Mouse (Mus musculus) G1E-ER4 (cell line): ENCODE results near the gene Opcml. TPM values are rescaled to one million over a fixed set of nuclear protein-coding genes. Genes with fewer than 3 reads are reported as not detected.

Experiments
- GATA1 ChIP-seq: IDR thresholded peaks from one replicate; pipeline ENCODE4 v1.8.0; 2012; ENCODE audit warnings: low read length, inconsistent platforms
- polyA plus RNA-seq: library from polyadenylated mRNA; stranded (reverse); fragments of >175 nt; gene quantifications from 2 replicates; pipeline ENCODE4 v1.2.3, GENCODE M21; 2012

The Opcml gene
- not detected in 2 replicates for polyA plus RNA-seq

GRCm38 (mm10) chr9:27790725-27791638 is at the start of gene Opcml:
Opcml (plus strand) TSS chr9:27790775.
- TF ChIP-seq GATA1 = no peak

GRCm38 (mm10) chr9:27758709-27759108 is 31.9 kb upstream of the Opcml start:
- TF ChIP-seq GATA1 = no peak

GRCm38 (mm10) chr9:27761196-27761595 is 29.4 kb upstream of the Opcml start:
- TF ChIP-seq GATA1 = no peak

GRCm38 (mm10) chr9:27766446-27766845 is 24.1 kb upstream of the Opcml start:
- no peak for TF ChIP-seq GATA1

GRCm38 (mm10) chr9:27767196-27767900 is 23.2 kb upstream of the Opcml start:
- TF ChIP-seq GATA1 = no peak

GRCm38 (mm10) chr9:27768788-27769187 is 21.8 kb upstream of the Opcml start:
- no peak for TF ChIP-seq GATA1

- TF ChIP-seq GATA1 = no peak
Measured at GRCm38 (mm10) chr9:27781291-27781993, 9.1 kb upstream of the Opcml start.

- TF ChIP-seq GATA1 = no peak
Measured at GRCm38 (mm10) chr9:27781994-27782337, 8.6 kb upstream of the Opcml start.

GRCm38 (mm10) chr9:27791639-27791966 is 1.0 kb downstream of the Opcml start:
- no peak for TF ChIP-seq GATA1

- no peak for TF ChIP-seq GATA1
Measured at GRCm38 (mm10) chr9:27792226-27792625, 1.7 kb downstream of the Opcml start.

- TF ChIP-seq GATA1 = no peak
Measured at GRCm38 (mm10) chr9:27792994-27793393, 2.4 kb downstream of the Opcml start.

GRCm38 (mm10) chr9:27796535-27796934 is 6.0 kb downstream of the Opcml start:
- TF ChIP-seq GATA1 = no peak

GRCm38 (mm10) chr9:27800992-27801391 is 10.4 kb downstream of the Opcml start:
- no peak for TF ChIP-seq GATA1

- no peak for TF ChIP-seq GATA1
Measured at GRCm38 (mm10) chr9:27801807-27802206, 11.2 kb downstream of the Opcml start.

GRCm38 (mm10) chr9:27802379-27802778 is 11.8 kb downstream of the Opcml start:
- no peak for TF ChIP-seq GATA1

- TF ChIP-seq GATA1 = no peak
Measured at GRCm38 (mm10) chr9:27804461-27804860, 13.9 kb downstream of the Opcml start.
